Mouse (Mus musculus) spleen, postnatal 4 days (tissue): Measurements from ENCODE around the gene Card6.
A peak's percentile ranks its signal among the peaks of the same experiment; 100 is the strongest.
"Not testable (repeated sequence)": the region's sequence is repeated elsewhere in the genome, so short reads cannot be mapped to it uniquely, and the experiment has no call there.

Experiments
- DNase-seq, 2 experiments: peaks; one replicate each; pipeline ENCODE4 v3.0.0; 2022; ENCODE audit warnings: low spot score in 2 of 2

Gene Card6

GRCm38 (mm10) chr15:5130887-5131668 is 22.7 kb upstream of the Card6 start:
- DNase-seq: not testable (repeated sequence)

- DNase-seq: no peak
These were observed 20.9 kb upstream of the Card6 start for GRCm38 (mm10) chr15:5129111-5129805.

- DNase-seq: no peak
These were observed 20.0 kb upstream of the Card6 start for GRCm38 (mm10) chr15:5128176-5128940.

- DNase-seq: no peak
These were observed 19.1 kb upstream of the Card6 start for GRCm38 (mm10) chr15:5127487-5127886.

- no peak for DNase-seq
These were observed 18.1 kb upstream of the Card6 start for GRCm38 (mm10) chr15:5126456-5126855.

- no peak for DNase-seq
These were observed 13.4 kb upstream of the Card6 start for GRCm38 (mm10) chr15:5121535-5122313.

- no peak for DNase-seq
These were observed 11.4 kb upstream of the Card6 start for GRCm38 (mm10) chr15:5119707-5120106.

- no peak for DNase-seq
These were observed 10.9 kb upstream of the Card6 start for GRCm38 (mm10) chr15:5119192-5119591.

GRCm38 (mm10) chr15:5118626-5119025 is 10.3 kb upstream of the Card6 start:
- DNase-seq: no peak

- no peak for DNase-seq
These were observed 8.8 kb upstream of the Card6 start for GRCm38 (mm10) chr15:5117031-5117601.

GRCm38 (mm10) chr15:5116270-5117030 is 8.1 kb upstream of the Card6 start, which contains the start of gene Rpl37:
TSS of gene Rpl37 (plus strand) at chr15:5116645.
- peak; percentile 99 for DNase-seq

- no peak for DNase-seq
These were observed 6.8 kb upstream of the Card6 start for GRCm38 (mm10) chr15:5115173-5115572.

- DNase-seq: no peak
These were observed 4.3 kb upstream of the Card6 start for GRCm38 (mm10) chr15:5112651-5113050.

GRCm38 (mm10) chr15:5108655-5109040 is 309 bp upstream of the Card6 start:
- DNase-seq: no peak

GRCm38 (mm10) chr15:5106293-5106692 is 2.0 kb downstream of the Card6 start:
- no peak for DNase-seq

- no peak for DNase-seq
These were observed 2.4 kb downstream of the Card6 start for GRCm38 (mm10) chr15:5105891-5106290.

GRCm38 (mm10) chr15:5102312-5102711 is 6.0 kb downstream of the Card6 start:
- no peak for DNase-seq

GRCm38 (mm10) chr15:5097376-5097775 is 11.0 kb downstream of the Card6 start:
- DNase-seq: no peak

GRCm38 (mm10) chr15:5095534-5096301 is 12.6 kb downstream of the Card6 start:
- no peak for DNase-seq

- peak in 1 of 2 experiments; percentile 53 for DNase-seq
These were observed 18.2 kb downstream of the Card6 start for GRCm38 (mm10) chr15:5090131-5090530.
